Mouse (Mus musculus): ENCODE measurements around the gene Isoc2b.
"Not testable (repeated sequence)": the region's sequence is repeated elsewhere in the genome, so short reads cannot be mapped to it uniquely, and the experiment has no call there.

Isoc2b gene

DNA sequence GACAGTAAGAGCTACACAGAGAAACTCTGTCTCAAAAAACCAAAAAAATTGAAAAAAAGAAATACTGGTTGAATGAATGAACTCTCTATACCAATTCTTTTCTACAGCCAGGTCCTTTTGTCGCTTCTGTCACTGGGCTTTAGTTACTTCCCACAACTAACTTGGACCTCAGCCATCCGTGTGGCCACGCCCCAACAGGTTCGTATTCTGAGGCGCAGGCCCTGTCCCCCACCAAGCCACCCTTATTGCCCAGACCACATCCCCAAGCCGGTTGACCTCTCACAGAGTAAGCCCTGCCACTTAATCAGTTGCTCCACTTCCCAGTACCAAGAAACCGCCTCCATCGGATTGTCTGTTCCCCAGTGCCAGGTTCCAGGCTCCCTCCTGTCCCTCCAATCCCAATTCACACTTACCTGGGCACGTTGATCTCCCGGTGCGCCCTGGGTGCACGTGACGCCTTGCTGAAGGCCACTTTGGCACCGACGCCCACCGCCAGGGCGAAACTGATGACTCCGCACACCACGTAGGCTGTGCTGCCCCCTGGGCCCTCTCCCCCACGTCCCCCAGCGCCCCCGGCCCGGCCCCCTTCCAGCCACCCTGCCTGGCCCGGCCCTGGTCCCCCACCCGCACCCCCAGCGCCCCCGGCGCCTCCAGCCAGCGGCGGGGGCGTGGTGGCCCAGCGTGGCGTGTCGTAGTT is 34.3 kb downstream of the Isoc2b start:
- peak; percentile 42 to 56 for DNase-seq

- no peak for DNase-seq
These were observed 39.6 kb downstream of the Isoc2b start for GRCm38 (mm10) chr7:4830476-4830875.

DNA sequence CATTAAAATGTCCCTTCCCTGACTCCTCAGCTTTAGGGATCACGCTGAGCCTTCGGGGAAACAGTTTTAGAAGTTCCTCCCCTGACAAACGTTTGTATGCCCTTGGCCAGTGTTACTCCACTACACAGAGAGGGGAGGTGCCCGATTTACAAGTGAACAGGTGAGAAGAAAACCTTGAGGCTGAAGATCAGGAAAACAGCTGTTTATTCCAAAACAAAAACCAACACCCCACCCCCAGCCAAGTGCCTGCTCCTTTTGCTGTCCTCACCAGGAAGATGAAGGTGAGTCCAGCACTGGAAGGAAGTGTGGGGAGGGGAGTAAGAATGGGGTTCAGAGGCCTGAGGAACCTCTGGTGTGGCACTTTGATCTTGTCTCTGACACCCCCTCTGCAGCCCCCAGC is 44.7 kb downstream of the Isoc2b start:
- no peak for DNase-seq

- DNase-seq, result peak; percentile 30 to 48
These were observed 47.7 kb downstream of the Isoc2b start for GRCm38 (mm10) chr7:4822162-4822907.

GRCm38 (mm10) chr7:4821690-4822089 is 48.4 kb downstream of the Isoc2b start:
- DNase-seq, result no peak

DNA sequence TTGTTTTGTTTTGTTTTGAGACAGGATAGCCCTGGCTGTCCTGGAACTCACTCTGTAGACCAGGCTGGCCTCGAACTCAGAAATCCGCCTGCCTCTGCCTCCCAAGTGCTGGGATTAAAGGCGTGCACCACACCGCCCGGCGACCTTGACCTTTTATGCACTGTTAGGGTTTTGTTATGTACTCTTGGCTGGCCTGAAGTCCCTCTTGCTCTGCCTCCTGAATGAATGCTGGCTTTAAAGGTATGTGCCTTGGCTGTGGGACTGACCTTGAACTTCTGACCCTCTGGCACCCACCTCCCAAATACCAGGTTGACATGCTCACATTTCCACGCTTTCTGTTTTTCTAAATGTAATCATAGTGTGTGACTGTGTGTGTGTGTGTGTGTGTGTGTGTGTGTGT is 49.1 kb downstream of the Isoc2b start:
- not testable (repeated sequence) for DNase-seq

GRCm38 (mm10) chr7:4816559-4816958 is 53.5 kb downstream of the Isoc2b start:
- DNase-seq, result no peak

DNA sequence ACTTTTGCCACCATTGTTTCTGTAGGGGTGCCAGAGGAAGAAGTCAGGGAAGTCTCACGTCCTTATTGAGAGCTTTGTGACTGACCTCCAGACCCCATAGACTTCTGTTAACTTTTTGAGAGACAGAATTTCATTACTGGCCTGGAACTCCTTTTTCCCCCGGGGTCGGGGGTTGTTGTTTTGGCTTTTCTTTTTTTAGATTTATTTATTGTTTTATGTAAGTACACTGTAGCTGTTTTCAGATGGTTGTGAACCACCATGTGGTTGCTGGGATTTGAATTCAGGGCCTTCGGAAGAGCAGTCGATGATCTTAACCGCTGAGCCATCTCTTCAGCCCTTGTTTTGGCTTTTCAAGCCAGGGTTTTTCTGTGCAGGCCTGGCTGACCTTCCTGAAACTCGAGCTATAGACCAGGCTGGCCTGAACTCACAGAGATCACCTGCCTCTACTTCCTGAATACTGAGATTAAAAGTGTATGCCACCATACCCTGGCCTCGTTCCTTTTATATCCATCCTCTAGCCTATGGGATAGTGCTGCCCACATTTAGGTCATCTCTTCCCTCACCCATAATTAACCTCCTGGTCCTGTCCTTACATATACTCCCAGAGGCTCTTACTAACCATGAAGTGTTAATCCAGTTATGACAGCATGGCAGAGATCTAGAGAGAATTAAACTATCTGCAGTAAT is 56.8 kb downstream of the Isoc2b start:
- DNase-seq, result no peak

GRCm38 (mm10) chr7:4812303-4813104 is 57.6 kb downstream of the Isoc2b start, which contains the start of gene Ube2s:
Ube2s (minus strand) TSS chr7:4812590.
- DNase-seq, result peak; percentile 99 to 100

DNA sequence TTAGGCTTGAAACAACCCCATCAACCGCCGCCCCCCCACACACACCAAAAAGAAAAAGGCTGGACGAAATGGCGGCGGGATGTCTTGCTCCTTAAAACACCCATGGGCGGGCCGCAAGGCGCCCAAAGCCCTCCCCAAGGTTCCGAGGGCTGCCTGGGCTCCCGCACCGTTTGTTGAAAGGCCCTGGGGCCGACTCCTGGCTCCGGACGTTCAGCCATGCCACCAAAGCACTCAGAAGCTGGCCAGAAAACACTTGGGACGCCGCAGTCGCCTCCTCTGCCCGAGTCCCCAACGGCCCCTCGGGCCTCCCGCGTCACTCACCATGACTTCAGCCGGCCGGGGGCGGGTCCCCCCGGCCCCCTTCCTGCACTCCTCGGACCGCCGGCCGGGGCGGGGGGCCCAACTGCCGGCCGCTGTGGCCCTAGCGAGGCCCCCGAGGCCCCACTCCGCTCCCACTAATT is 58.2 kb downstream of the Isoc2b start:
- DNase-seq, result peak; percentile 17 to 55

GRCm38 (mm10) chr7:4811131-4811530 is 58.9 kb downstream of the Isoc2b start:
- DNase-seq, result not testable (repeated sequence)

DNA sequence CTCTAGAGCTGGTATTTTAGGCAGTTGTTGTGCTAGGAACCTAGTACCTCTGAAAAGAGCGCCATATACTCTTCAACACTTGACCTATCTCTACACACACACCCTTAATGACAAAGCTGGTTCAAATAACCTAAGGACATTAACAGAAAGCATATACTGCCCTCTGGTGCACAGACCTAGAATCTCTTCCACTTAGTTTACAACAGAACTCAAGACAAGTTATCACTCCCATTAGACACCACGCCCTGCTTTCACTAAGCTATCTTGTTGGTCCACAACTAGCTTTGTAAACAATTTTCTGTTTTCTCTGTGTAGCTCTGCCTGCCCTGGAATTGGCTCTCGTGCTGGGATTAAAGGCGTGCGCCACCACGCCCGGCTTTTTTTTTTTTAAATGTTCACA is 63.3 kb downstream of the Isoc2b start:
- DNase-seq, result peak in 1 of 2 experiments; percentile 66

GRCm38 (mm10) chr7:4802247-4802646 is 67.8 kb downstream of the Isoc2b start:
- no peak for DNase-seq

DNA sequence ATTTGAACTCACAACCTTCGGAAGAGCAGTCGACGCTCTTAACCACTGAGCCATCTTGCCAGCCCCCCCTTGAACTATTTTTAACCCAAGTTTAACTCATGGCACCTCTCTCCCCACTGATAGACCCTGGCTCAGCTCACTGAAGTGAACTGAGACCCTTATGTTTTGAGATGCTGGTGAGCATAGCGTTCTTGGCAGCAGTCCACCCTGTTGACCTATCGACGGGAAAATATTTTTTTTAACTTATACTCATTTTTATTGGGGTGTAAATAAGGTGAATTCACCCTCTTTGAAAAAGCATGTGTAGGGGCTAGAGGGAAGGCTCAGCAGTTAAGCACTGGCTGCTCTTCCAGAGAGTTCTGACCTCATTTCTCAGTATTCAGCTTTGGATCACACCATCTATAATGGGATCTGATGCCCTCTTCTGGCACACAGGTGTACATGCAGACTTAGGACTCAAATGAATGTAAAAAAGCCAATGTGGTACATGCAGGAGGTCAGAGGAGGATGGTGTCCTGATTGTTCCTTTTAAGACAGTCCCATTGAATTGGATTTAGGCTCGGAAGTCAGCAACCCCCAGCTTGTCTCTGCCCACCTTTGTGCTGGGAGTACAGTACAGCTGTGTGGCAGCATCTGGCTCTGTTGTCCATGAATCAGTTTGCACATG is 74.2 kb downstream of the Isoc2b start:
- DNase-seq, result peak; percentile 20 to 45
